Mouse (Mus musculus) megakaryocyte, adult 5-6 weeks (primary cell): ENCODE results near the gene Ubc. TPM values are rescaled to one million over a fixed set of nuclear protein-coding genes. Genes with fewer than 3 reads are reported as not detected.

Source experiments
- ATAC-seq: 2 replicates; pipeline ENCODE4 v1.8.0; 2016; ENCODE audit warnings: mild to moderate bottlenecking, inconsistent platforms; ENCODE audit not compliant: poor library complexity, severe bottlenecking
- total RNA-seq, 2 experiments: library from RNA; stranded (forward) in 1 of 2; stranded (reverse) in 1 of 2; fragments of 153-499, 151-499 nt in 1 of 2; fragments of 221-1000, 200-1000 nt in 1 of 2; gene quantifications; 2 replicates each; pipeline versions ENCODE4 v1.2.3 to v1.2.4; 2015 to 2017

The Ubc gene
- total RNA-seq, 2 experiments from 2014 or later = 265 to 355 TPM

DNA sequence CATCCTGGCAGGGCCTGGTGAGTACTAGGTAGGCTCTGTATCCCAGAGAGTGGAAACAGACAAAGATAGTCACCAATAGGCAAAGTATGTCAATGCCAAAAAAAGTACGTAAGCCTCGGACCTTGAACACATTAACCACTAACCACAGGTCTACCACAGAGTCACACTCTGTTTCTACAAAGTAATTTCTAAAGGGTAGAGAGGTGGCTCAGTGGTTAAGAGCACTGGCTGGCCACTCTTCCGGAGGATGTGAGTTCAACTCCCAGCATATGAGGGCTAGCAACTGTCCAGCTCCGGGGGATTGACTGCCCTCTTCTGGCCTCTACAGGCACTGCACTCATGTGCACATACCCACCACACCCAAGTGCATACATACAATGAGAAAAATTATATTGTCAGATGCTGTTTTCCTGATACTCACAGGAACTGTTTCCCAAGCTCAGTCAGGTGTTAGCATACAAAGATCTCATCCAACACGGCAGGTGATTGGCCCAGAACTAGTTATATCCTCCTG, 37.2 kb downstream of the Ubc start:
- ATAC-seq = no peak

DNA sequence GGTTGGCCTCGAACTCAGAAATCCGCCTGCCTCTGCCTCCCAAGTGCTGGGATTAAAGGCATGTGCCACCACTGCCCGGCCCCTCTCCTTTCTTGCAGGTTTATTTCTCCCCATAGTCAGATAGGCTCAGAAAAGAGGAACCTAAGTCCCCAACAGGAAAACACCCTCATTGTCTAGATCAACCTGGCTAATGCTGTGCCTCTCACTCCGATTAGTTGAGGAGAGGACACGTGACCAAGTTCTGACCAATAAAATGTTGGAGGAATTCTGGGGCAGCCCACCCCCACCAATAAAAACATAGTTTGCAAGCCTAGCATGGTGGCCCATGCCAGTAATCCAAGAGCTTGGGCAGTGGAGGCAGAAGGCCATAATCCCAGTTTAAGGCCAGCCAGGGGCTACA, 38.1 kb downstream of the Ubc start:
- ATAC-seq = peak; percentile 64

DNA sequence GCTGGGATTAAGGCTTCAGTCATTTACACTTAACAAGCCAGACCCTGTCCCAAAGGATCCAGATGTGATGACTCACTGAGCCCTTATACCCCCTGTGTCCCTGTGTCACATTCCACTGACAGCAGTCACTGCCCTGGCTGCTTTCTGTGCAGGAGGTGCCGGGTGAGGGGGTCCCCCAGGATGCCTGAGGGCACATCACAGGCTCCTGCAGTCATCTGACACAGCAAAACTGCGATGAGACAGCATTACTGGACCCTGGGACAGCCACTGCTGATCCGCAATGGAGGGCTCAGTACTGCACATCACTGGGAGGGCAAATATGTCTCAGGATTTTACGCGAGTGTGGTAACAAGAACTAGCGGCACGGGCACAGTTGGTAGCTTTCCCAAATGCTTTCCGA, 38.9 kb downstream of the Ubc start:
- ATAC-seq = no peak

DNA sequence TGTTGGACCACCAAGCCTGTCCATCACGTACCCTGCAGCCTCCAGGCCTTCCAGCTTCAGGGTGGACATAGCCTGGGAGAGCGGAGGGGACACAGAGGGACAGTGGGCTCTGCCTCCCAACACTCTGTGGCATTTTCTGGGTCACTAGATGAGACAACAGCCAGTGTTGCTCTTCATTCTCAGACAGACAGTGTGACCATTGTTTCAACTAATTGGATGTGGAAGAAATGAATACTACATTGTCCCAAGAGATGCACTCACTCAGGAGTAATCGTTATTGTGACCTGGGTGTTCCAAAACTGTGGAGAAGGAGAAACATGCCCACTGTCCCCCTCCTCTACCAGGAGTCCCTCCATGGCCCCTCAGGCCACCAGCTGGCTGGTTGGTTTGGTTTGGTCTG, 40.6 kb downstream of the Ubc start:
- ATAC-seq = no peak

DNA sequence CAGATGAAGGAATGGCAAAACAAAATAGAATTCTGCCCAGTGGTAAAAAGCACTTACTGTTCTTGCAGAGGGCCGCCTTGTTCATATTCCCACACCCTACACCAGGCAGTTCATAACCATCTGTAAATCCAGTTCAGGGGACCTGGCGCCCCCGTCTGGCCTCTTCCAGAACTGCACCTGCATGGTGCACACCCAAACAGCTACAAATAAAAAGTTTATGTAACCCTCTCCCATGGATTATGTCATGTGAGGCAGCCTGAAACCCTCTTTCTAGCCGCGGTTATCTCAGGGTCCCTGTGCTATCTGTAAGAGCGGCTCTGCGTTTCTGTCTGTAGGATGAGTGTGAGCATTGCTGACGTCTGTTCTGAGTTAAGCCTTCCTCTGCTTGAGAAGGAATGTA, 41.5 kb downstream of the Ubc start:
- peak; percentile 76 for ATAC-seq

DNA sequence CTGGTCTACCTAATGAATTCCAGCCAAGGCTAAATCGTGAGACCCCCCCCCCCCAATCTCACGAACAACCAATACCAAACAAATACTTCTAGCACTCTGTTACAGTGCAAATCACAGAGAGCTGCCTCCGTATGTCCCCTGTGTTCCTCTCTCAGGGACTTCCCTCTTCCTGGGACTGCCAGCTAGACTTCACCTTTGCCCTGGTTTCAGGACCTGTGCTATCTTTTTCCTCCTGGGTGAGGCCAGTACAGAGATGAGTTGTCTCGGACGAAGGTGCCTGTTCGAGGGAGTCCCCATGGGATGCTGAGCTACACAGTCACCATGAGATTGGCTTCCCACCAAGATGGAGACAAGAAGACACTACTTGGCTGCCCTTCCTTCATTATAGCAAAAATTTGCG, 41.9 kb downstream of the Ubc start:
- no peak for ATAC-seq

DNA sequence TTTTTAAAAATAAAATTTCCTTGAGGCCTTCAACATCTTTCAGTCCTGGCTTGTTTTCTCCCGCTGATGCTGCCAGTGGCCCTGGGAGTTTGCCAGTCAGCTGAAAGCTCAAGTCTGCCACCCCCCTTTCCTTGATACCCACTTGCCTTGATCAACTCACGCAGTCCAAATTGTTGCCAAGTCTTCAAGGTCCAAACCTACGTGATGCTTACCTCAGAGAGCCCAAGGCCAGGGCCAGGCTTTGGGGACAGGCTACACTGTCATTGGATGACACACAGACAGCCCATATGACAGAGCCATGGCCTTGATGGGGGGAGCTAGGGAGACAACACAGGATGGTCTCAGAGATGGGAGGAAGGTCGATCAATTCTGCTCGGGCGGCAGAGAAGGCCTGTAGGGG, 45.7 kb downstream of the Ubc start:
- ATAC-seq = no peak

DNA sequence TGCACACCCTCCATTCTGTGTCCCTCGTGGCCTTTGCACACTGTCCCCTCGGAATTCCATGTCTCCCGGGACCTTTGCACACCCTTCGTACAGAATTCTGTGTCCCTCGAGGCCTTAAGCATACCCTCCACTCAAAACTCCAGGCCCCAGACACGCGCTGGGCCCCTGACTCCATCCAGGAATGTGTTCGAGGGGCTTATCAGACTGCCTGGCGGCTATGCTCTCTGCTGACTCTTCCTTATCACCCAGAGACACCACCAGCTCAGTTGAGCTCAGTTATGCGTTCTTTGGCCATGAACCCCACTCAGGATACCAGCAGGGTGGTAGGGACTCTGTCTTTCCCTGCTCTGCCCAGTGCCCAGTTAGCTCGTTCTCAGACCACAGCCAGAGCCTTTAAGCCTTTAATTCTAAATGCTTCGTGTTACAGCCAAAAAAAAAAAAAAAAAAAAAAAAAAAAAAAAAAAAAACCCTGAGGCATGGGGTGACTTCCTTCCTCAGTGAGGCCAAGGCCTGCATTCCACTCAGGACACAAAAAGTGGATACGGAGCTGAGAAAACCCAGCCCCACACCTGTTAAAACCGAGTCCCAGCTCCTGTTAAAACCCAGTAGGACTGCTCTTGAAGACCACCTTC, 48.4 kb downstream of the Ubc start:
- ATAC-seq = no peak

DNA sequence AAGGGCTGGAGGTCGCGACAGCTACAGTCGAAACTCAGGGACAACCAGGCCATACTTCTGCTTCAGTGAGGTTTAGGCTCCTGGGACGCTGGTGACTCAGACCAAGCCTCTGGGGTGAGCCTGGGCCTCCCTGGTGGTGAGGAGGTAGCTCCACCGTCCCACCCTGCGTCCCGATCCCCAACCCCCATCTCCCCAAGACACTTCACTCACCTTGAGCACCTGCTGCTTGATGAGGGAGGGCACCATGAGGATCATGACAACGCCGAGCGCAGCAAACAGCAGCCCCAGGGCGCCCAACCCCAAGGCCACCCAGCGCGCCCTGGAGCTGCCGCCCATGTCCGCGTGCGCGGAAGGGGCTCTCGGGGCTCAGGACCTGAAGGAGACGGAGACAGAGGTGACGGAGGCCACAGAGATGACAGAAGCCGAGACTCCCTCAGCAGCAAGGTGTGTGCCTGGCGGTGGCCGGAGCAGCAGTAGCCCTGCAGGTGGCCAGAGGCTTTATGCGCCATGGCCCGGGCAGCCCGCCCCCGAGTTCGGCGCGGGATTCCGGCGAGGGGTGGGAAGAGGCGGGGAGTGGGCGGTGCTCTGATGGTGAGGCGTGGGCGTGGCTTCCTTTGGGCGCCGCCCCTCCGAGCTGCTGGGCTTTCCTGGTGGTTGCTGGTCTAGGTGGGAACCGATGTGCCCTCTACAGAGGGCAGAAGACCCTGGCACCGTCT, 49.3 kb downstream of the Ubc start, which contains the start of gene Scarb1:
Gene Scarb1 (minus strand): TSS at position 548 of the 716 bp plus-strand sequence.
- peak; percentile 70 for ATAC-seq

DNA sequence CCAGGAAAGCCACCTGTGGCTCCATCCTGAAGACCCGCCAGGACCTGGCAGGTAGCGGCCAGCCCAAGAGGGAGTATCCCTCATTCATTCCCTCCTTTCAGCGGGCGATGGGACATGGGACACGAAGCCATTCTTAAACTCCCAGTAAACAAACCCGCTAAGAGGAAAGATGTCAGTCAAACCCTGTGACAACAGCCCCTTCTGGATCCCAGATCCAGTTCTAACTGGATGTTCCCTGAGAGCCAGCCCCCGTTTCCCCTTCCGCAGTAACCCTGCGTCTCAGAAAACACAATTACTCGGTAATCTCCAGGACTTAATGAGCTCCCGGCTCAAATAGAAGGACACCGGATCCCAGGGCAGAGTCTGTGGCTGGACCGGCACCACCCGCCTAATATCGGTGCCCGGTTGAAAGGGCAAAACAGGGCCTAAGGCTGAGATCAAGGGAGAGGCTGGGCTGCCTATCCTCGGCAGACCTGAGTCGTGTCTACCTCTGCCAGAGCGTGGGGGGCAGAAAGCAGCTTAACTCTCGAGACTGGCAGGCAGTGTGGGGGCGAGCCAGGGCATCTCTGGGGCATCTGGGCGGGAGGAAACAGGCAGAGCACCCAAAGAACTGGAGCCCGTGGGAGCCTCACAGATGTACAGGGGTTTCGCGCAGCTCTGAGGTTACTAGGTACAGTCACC, 50.0 kb downstream of the Ubc start:
- no peak for ATAC-seq

DNA sequence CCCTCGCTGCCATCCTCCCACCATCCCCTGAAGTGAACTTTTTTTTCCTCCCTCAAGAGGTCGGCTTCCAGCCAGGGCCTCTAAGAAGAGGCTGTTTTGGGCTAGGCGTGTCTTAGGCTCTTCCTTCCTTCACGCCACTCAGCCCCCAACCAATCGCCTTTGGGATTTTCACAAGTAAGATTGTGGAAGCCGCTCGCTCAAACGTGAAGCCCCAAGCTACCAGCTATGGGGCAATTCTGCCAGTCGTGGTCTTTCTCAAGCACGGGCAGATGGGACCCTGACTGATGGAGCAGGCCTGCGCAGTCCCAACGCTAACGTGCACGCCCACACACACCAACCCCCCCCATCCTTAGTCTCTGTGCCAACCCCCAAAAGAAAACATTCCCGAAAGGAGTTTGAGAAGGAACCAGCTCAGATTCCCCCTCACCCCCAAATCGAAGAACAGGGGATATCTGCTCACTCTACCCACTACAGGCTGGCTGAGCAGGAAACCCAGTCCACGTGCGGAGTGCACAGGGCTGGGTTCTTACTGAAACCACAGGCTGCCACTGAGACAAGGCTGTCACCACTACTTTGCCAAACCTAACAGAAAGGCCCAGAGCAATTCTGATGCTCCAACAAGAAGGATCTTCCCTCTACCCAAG, 50.8 kb downstream of the Ubc start:
- ATAC-seq = peak; percentile 58

DNA sequence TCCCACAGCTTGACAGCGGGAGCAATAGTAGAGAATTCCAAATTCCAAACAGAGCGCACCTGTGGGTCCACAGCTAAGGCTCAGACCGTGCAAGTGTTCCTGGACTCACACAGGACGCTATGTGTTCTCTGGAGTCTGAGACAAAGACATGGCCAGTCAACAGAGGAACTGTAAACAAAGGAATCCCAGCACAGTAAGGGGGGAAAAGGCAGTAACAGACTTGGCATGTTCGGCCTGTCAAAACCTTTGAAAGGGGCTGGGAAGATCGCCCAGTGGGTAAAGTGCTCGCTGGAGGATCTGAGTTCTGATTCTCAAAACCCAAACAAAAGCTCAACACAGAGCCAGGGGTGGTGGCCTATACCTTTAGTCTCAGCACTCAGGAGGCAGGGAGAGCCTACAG, 52.5 kb downstream of the Ubc start:
- no peak for ATAC-seq

DNA sequence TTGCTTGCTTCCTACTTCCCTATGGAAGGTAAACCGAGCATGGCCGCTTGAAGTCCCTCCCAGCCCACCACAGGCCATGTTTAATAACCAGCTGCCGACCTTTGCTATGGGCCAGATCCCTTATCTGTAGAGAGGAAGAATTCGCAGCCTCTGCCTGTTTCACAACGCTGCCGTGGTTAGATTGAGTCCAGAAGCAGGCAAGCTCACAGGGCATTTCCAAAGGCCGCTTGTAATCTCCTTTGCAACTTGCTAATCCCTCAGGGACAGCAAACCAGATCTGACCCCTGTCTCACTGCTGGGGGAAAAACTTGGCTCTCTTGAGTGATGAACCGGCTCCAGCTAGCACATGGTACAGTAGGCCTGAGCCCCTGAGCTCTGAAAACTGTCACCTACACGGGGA, 53.0 kb downstream of the Ubc start:
- ATAC-seq = peak; percentile 19; the same call in 1 of the 2 replicates

Other genes with a start within 250 kb of the Ubc start
- 87.7 and 107 TPM in 2 replicates for gene Ncor2, start 211.0 kb downstream of the Ubc start, total RNA-seq (2015)
- 15.0 and 21.5 TPM in 2 replicates for gene Ncor2, start 211.0 kb downstream of the Ubc start, total RNA-seq (2017)
- gene Scarb1, start 49.1 kb downstream of the Ubc start, total RNA-seq (2015) = 88.7 and 92.9 TPM in 2 replicates
- gene Scarb1, start 49.1 kb downstream of the Ubc start, total RNA-seq (2017) = 86.3 and 88.2 TPM in 2 replicates
- gene Gm10382, start 880 bp downstream of the Ubc start, total RNA-seq (2015) = not detected in 2 replicates
- gene Gm10382, start 880 bp downstream of the Ubc start, total RNA-seq (2017) = 0.11 TPM in 1 of 2 replicates, not detected in the other
- gene Dhx37, start 43.9 kb upstream of the Ubc start, total RNA-seq (2015) = 6.6 and 13.9 TPM in 2 replicates
- gene Dhx37, start 43.9 kb upstream of the Ubc start, total RNA-seq (2017) = 15.7 and 29.0 TPM in 2 replicates
- 46.8 and 49.2 TPM in 2 replicates for gene Bri3bp, start 51.4 kb upstream of the Ubc start, total RNA-seq (2015)
- gene Bri3bp, start 51.4 kb upstream of the Ubc start, total RNA-seq (2017) = 19.7 and 26.3 TPM in 2 replicates
- gene Aacs, start 85.6 kb upstream of the Ubc start, total RNA-seq (2015) = 6.5 and 6.7 TPM in 2 replicates
- gene Aacs, start 85.6 kb upstream of the Ubc start, total RNA-seq (2017) = 17.0 and 19.7 TPM in 2 replicates
- not detected in 2 replicates for gene Tmem132b, start 141.6 kb upstream of the Ubc start, total RNA-seq (2015)
- gene Tmem132b, start 141.6 kb upstream of the Ubc start, total RNA-seq (2017) = 0.07 and 0.28 TPM in 2 replicates